Mouse (Mus musculus) ovary, postnatal 10 days (tissue): Measurements from ENCODE around the gene Ddx46.
A peak's percentile ranks its signal among the peaks of the same experiment; 100 is the strongest.
"Not testable (repeated sequence)": the region's sequence is repeated elsewhere in the genome, so short reads cannot be mapped to it uniquely, and the experiment has no call there.

Experiments used
- DNase-seq: peaks from one replicate; pipeline ENCODE4 v3.0.0; 2022; ENCODE audit warnings: low spot score

Ddx46 gene

GRCm38 (mm10) chr13:55634639-55635127 is at the start of gene Ddx46:
Ddx46 (plus strand) TSS chr13:55635027.
- DNase-seq = peak; percentile 74

DNA sequence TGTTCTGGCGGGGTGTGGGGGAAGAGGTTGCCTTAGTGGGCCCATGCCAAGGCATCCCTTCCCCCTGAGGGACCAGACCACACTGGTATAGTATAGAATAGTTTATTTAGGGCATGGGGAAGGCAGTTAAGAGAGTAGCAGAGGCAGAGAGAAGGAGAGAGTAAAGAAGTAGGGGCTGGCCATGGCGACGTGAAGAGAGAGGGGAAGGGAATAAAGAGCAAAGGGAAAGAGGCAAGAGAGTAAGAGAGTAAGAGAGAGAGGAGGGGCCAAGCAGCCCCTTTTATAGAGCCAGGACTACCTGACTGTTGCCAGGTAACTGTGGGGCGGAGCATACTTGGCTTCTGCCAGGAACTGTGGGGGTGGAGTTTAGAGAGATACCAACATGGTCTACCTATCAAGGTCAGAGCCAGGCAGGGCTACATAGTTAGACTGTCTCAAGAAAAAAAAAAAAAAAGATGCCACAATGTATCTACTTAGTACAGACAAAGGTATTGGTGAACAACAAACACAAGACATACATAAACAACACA is 42.8 kb upstream of the Ddx46 start:
- no peak for DNase-seq

GRCm38 (mm10) chr13:55592512-55593253 is 42.1 kb upstream of the Ddx46 start:
- DNase-seq = peak; percentile 93

- DNase-seq = no peak
These were observed 41.5 kb upstream of the Ddx46 start for GRCm38 (mm10) chr13:55593254-55593747.

DNA sequence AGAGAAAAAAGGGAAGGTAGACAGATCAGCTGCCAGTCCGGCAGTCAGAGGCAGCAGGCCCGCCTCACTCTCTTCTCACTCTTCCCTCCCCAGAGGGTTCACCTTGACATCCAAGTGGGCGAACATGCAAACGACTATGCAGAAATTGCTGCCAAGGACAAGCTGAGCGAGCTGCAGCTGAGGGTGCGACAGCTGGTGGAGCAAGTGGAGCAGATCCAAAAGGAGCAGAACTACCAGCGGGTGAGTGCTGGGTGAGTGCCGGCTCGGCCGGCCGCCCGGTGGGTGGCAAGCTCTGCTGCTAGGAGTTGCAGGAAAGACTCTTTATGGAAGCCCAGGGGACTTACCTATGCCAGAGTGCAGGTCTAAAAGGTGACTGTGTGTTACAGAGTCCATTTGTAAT is 39.5 kb upstream of the Ddx46 start:
- DNase-seq = no peak

- DNase-seq = no peak
These were observed 38.0 kb upstream of the Ddx46 start for GRCm38 (mm10) chr13:55596802-55597201.

DNA sequence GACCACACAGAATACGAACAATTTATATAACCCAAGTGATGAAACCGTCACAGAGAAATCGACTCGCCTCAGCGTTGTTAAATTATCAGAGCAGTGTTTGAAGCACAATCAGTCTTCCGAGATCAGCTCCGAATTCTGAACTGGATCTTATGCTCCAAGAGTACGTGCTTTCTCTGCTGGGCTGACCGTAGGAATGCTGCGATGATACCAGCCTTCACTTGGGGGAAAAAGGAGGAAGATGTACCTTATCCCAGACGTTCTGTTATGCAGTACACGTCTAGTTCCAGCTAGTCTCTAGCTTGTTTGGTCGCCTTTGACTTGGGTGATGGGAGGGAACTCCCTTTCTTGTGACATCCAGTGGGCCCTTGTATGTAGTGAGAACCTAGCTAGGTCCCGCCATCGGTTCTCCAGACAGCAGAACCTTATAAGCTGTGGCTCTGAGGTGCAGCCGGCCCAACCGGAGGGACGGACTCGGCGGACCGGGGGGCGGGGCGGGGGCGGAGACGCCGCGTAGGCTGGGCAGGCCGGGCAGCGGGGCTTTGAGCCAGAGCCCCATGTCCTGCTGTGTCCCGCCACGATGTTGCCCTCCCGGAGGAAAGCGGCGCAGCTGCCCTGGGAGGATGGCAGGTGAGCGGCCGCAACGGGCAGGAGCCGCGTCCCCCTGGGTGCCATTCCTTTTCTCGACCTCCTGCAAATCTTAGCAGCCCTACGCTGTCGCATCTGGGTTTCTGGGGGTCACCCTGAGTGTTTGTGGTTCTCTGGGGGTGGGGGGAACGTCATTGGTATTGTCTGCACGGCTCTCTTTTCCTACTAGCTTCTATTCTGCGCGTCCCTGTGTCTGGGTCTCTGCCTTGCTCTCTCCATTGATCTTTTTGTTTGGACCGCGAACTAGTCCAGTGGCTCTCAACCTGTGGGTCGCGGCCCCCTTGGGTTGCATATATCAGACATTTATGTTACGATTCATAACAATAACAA is 35.0 kb upstream of the Ddx46 start, which contains the start of gene B4galt7:
Gene B4galt7 (plus strand): TSS at position 331 of the 975 bp plus-strand sequence.
- DNase-seq = peak; percentile 92

GRCm38 (mm10) chr13:55600657-55601056 is 34.2 kb upstream of the Ddx46 start:
- DNase-seq = no peak

DNA sequence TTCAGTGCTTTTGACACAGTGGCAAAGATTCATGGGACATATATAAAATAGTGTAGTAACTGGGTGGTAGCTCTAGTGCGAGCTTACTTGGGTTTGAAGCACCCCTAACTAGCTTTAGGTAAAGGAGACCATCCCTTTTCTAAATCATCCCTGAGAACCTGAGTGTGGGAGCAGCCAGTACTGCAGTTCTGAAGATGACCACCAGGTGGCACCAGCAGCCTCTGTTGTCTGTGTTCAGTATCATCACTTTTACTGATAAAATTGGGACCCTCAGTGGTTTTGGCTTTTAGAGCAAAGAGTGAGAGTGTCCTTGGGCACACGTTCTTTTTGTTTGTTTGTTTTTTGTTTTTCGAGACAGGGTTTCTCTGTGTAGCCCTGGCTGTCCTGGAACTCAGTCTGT is 33.2 kb upstream of the Ddx46 start:
- DNase-seq = peak; percentile 69

- no peak for DNase-seq
These were observed 30.2 kb upstream of the Ddx46 start for GRCm38 (mm10) chr13:55604606-55605005.

DNA sequence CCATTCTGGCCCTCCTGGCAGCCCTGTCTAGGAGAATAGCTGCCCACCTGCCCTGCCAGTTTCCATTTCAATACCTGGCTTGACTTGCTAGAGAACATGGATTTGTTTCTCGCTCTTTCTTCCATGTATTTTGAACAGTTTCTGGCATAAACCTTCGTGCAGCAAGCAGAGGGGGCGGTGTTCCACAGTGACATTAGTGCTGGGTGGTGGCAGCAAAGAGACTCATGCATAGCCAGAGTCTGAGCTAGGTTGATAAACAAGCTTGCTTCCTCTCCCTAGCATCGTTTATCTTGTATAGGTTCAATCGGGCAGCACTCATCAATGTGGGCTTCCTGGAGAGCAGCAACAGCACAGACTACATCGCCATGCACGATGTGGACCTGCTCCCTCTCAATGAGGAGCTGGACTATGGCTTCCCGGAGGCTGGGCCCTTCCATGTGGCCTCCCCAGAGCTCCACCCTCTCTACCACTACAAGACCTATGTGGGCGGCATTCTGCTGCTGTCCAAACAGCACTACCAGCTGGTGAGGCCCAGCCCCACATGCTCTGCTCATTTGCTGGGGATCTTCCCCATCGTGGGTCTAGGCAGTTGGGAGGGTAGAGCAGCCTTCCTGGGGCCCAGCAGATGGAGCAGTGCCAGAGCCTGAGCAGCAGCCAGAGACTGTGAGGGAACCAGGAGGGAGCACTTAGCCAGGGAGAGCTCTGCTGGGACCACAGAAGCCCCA is 27.8 kb upstream of the Ddx46 start:
- no peak for DNase-seq

DNA sequence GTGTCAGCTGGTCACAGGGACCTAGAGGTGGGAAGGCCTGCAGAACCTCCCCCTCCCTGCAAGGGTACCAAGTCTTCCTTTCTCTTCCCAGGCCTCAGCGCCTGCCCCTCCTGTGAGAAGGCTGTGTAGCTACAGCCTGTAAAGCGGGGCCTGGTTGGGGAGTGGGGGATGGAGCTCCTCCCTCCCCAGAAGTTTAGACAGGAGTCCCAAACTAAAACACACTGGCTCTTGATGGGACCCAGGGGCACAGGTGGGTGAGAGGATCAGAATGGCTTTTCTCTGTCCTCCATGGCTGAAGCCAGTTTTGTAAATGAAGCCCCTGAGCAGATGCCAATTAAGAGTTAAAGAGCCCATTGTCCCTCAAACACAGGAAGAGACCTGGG is 27.2 kb upstream of the Ddx46 start:
- DNase-seq = no peak

DNA sequence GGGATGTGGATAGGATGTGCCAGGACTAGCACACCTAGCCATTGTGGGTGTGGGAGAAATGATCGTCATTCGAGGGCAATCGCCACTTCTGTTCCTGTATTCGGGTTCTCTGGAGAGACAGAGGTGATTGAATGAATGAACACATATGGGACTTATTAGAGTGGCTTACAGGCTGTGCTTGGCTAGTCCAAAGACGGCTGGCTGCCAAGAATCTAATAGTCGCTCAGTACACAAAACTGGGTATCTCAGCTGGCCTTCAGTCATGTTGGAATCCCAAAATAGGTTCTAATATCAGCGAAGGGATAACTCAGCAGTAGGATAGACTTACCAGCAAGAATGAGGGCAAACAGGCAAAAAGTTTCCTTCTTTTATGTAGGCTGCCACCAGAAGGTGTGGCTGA is 22.8 kb upstream of the Ddx46 start:
- DNase-seq = no peak

- DNase-seq = no peak
These were observed 21.4 kb upstream of the Ddx46 start for GRCm38 (mm10) chr13:55613471-55613870.

GRCm38 (mm10) chr13:55619328-55619727 is 15.5 kb upstream of the Ddx46 start:
- DNase-seq = no peak

GRCm38 (mm10) chr13:55620275-55620674 is 14.6 kb upstream of the Ddx46 start:
- DNase-seq = no peak

DNA sequence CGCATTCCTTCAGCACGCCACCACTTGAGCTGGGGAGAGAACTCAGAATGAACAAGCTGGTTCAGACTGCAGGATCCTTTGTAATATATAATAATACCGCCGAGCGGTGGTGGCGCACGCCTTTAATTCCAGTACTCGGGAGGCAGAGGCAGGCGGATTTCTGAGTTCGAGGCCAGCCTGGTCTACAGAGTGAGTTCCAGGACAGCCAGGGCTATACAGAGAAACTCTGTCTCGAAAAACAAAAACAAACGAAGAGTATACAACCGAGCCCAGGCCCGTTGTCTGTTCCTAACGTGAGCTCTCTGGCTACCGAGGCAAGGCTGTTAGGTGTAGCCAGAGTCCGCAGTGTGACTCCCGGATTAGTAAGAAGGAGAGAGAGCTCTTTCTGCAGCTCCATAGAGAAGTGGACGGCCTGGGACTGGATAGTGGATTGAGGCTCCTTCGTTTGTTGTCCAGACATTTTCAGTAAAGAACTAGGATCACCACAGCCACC is 12.6 kb upstream of the Ddx46 start:
- not testable (repeated sequence) for DNase-seq

DNA sequence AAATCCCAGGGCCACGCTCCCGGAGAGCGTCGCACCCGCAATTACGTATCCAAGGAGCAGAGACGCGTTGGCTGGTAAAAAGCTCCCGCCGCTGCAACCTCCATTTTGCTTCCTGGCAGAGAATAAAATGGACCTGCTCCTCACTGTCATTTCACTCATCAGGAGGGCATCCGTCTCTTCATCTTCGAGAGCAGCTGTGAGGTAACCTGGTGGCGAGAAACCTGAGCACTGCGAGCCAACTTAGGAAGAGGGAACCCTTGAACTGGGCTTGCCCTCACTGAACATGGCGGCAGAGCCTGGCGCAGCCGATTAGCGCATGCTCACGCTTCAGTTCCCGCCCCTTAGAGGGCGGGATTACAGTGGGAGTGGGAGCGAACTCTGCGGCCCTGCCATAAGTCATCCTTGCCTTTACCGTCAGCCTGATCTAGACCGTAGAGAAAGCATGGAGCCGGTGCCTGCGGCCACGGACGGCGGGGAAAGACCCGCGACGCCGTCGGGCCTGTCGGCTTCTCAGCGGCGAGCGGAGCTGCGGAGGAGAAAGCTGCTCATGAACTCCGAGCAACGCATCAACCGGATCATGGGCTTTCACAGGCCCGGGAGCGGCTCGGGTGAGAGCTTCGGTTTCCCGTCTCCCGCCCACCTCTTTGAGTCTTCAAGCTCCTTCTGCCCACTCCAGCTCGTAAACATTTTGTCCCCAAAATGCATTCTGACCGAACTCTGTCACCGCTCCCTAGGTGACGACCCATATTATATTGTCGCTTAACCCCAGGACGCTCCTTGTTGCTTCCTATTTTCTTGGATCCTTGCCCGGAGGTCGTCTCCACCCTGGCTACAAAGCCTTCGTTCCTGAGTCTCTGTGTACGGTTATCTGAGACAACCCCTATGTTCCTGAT is 11.9 kb upstream of the Ddx46 start, which contains the start of gene Caml:
Gene Caml (plus strand): TSS at position 357 of the 893 bp plus-strand sequence.
- DNase-seq = peak; percentile 71

DNA sequence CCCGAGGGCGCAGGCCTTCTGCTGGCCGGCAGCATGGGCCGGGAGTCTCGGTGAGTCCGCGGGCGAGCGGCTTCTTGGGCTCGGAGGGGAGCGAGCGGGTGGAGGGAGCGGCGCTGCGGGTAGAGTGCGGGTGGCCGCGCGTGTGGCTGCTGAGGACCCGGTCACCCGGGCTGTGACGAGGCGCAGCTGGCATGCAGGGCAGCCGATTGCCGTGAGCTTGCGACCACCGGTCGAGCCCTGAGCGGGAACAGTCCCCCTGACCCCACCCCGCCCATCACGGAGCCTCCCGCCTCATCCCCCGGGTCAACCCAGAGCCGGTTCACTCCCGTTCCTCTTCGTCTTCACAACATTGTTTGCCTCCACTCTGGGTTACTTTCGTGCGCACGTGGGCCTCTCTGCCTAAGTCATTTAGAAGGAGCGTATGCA is 332 bp downstream of the Ddx46 start:
- no peak for DNase-seq
